Mouse (Mus musculus): ENCODE results near the gene Gm3139. TPM values are rescaled to one million over a fixed set of nuclear protein-coding genes. Genes with fewer than 3 reads are reported as not detected.
"Not testable (repeated sequence)": the region's sequence is repeated elsewhere in the genome, so short reads cannot be mapped to it uniquely, and the experiment has no call there.

The Gm3139 gene
- polyA plus RNA-seq (2012; ENCODE audit: insufficient read depth, insufficient read length, low replicate concordance, missing spikeins): not detected in 2 replicates

- not testable (repeated sequence) for H3K27ac ChIP-seq (ENCODE audit: insufficient read depth, low read depth, low read length); H3K4me1 ChIP-seq (ENCODE audit: control insufficient read depth, insufficient read depth, low read length)
- WGBS: no CpG with 5 or more reads among the region's 2 CpGs
These were observed at the start of gene Gm3139 for GRCm38 (mm10) chr5:94525987-94526386. Gene Gm3139 (plus strand): TSS chr5:94526287.

More at GRCm38 (mm10) chr5:94525987-94526386, at the start of gene Gm3139:
- not testable (repeated sequence) for H3K4me3 ChIP-seq (ENCODE audit: insufficient read depth, low read depth, low read length)

Other genes with a start within 250 kb of the Gm3139 start
- not detected in 2 replicates for gene A430089I19Rik, start 219.5 kb upstream of the Gm3139 start, polyA plus RNA-seq (2012; ENCODE audit: insufficient read depth, insufficient read length, low replicate concordance, missing spikeins)
- gene Gm6502, start 211.9 kb upstream of the Gm3139 start, polyA plus RNA-seq (2012; ENCODE audit: insufficient read depth, insufficient read length, low replicate concordance, missing spikeins): not detected in 2 replicates
- gene AA792892, start 186.5 kb upstream of the Gm3139 start, polyA plus RNA-seq (2012; ENCODE audit: insufficient read depth, insufficient read length, low replicate concordance, missing spikeins): not detected in 2 replicates
- not detected in 2 replicates for gene Gm7682, start 80.5 kb upstream of the Gm3139 start, polyA plus RNA-seq (2012; ENCODE audit: insufficient read depth, insufficient read length, low replicate concordance, missing spikeins)
- not detected in 2 replicates for gene Gm3147, start 90.1 kb downstream of the Gm3139 start, polyA plus RNA-seq (2012; ENCODE audit: insufficient read depth, insufficient read length, low replicate concordance, missing spikeins)
- not detected in 2 replicates for gene Gm6509, start 97.7 kb downstream of the Gm3139 start, polyA plus RNA-seq (2012; ENCODE audit: insufficient read depth, insufficient read length, low replicate concordance, missing spikeins)
- not detected in 2 replicates for gene Gm6205, start 122.1 kb downstream of the Gm3139 start, polyA plus RNA-seq (2012; ENCODE audit: insufficient read depth, insufficient read length, low replicate concordance, missing spikeins)